Mouse (Mus musculus): ENCODE measurements around the gene Med18. TPM values are rescaled to one million over a fixed set of nuclear protein-coding genes. Genes with fewer than 3 reads are reported as not detected.

The Med18 gene
- polyA plus RNA-seq, 1 experiment from 2014 or later, result 20.0 TPM

- H3K9ac ChIP-seq (ENCODE audit: low read length), result no peak overlapping the region
- WGBS, result 66% methylated on average over 11 of the region's 11 CpGs
- no peak overlapping the region for H3K4me2 ChIP-seq (ENCODE audit: low read depth, low read length)
- peaks cover 4% of the 10 kb centered on the region for H3K36me3 ChIP-seq (ENCODE audit: control insufficient read depth, insufficient read depth, low read length)
- H3K4me3 ChIP-seq (replicated peaks; ENCODE audit: low read length), result no peak overlapping the region
- no peaks in the 10 kb centered on the region for H3K27me3 ChIP-seq (ENCODE audit: control insufficient read depth, insufficient read depth, low read length)
- no peak for ATAC-seq (ENCODE audit: insufficient read depth, low FRiP score)
- no peaks in the 10 kb centered on the region for H3K9me3 ChIP-seq (replicated peaks; ENCODE audit: control insufficient read depth, low read length)
- no peak overlapping the region for H3K27ac ChIP-seq (ENCODE audit: low read length)
- H3K4me1 ChIP-seq (ENCODE audit: control insufficient read depth, insufficient read depth, low read length), result 0 out of 2 replicates have a peak, but pooled peaks cover 2% of the 10 kb centered on the region
Observed at GRCm38 (mm10) chr4:132503344-132503743, 39.6 kb upstream of the Med18 start.

- Histone ChIP-seq H3K4me1 (ENCODE audit: control insufficient read depth, insufficient read depth, low read length) (no peaks in the 10 kb centered on the region), H3K4me2 (ENCODE audit: low read depth, low read length) (no peak overlapping the region), H3K27ac (ENCODE audit: low read length) (no peak overlapping the region), H3K4me3 (replicated peaks; ENCODE audit: low read length) (no peak overlapping the region), H3K9ac (ENCODE audit: low read length) (no peak overlapping the region), H3K36me3 (ENCODE audit: control insufficient read depth, insufficient read depth, low read length) (peaks cover 11% of the 10 kb centered on the region), H3K9me3 (replicated peaks; ENCODE audit: control insufficient read depth, low read length) (no peaks in the 10 kb centered on the region), H3K27me3 (ENCODE audit: control insufficient read depth, insufficient read depth, low read length) (no peaks in the 10 kb centered on the region)
- 96% methylated on average over 6 of the region's 6 CpGs for WGBS
- no peak for ATAC-seq (ENCODE audit: insufficient read depth, low FRiP score)
Observed at GRCm38 (mm10) chr4:132501639-132502038, 37.9 kb upstream of the Med18 start.

GRCm38 (mm10) chr4:132494271-132494918, 30.7 kb upstream of the Med18 start:
- no peak overlapping the region for H3K4me3 ChIP-seq (replicated peaks; ENCODE audit: low read length)
- WGBS, result 85% methylated on average over 20 of the region's 20 CpGs
- no peak overlapping the region for H3K9ac ChIP-seq (ENCODE audit: low read length)
- H3K4me1 ChIP-seq (ENCODE audit: control insufficient read depth, insufficient read depth, low read length), result no peaks in the 10 kb centered on the region
- peaks cover 13% of the 10 kb centered on the region for H3K36me3 ChIP-seq (ENCODE audit: control insufficient read depth, insufficient read depth, low read length)
- H3K9me3 ChIP-seq (replicated peaks; ENCODE audit: control insufficient read depth, low read length), result no peaks in the 10 kb centered on the region
- ATAC-seq (ENCODE audit: insufficient read depth, low FRiP score), result no peak
- no peak overlapping the region for H3K4me2 ChIP-seq (ENCODE audit: low read depth, low read length)
- H3K27ac ChIP-seq (ENCODE audit: low read length), result no peak overlapping the region
- H3K27me3 ChIP-seq (ENCODE audit: control insufficient read depth, insufficient read depth, low read length), result no peaks in the 10 kb centered on the region

GRCm38 (mm10) chr4:132492178-132493060, 28.7 kb upstream of the Med18 start:
- H3K27ac ChIP-seq (ENCODE audit: low read length), result no peak overlapping the region
- no peak overlapping the region for H3K9ac ChIP-seq (ENCODE audit: low read length)
- no peaks in the 10 kb centered on the region for H3K4me1 ChIP-seq (ENCODE audit: control insufficient read depth, insufficient read depth, low read length)
- H3K4me2 ChIP-seq (ENCODE audit: low read depth, low read length), result no peak overlapping the region
- no peak overlapping the region for H3K4me3 ChIP-seq (replicated peaks; ENCODE audit: low read length)
- peak; percentile 48; the same call in 1 of the 2 replicates for ATAC-seq (ENCODE audit: insufficient read depth, low FRiP score)
- peaks cover 4% of the 10 kb centered on the region; the same call in 1 of the 2 replicates for H3K36me3 ChIP-seq (ENCODE audit: control insufficient read depth, insufficient read depth, low read length)
- H3K9me3 ChIP-seq (replicated peaks; ENCODE audit: control insufficient read depth, low read length), result no peaks in the 10 kb centered on the region
- no peaks in the 10 kb centered on the region for H3K27me3 ChIP-seq (ENCODE audit: control insufficient read depth, insufficient read depth, low read length)
- 62% methylated on average over 10 of the region's 10 CpGs for WGBS

- Histone ChIP-seq H3K9me3 (replicated peaks; ENCODE audit: control insufficient read depth, low read length) (no peaks in the 10 kb centered on the region), H3K27me3 (ENCODE audit: control insufficient read depth, insufficient read depth, low read length) (no peaks in the 10 kb centered on the region), H3K27ac (ENCODE audit: low read length) (no peak overlapping the region), H3K4me2 (ENCODE audit: low read depth, low read length) (no peak overlapping the region), H3K9ac (ENCODE audit: low read length) (no peak overlapping the region), H3K4me1 (ENCODE audit: control insufficient read depth, insufficient read depth, low read length) (no peaks in the 10 kb centered on the region), H3K4me3 (replicated peaks; ENCODE audit: low read length) (no peak overlapping the region), H3K36me3 (ENCODE audit: control insufficient read depth, insufficient read depth, low read length) (peaks cover 3% of the 10 kb centered on the region; the same call in 1 of the 2 replicates)
- WGBS, result 78% methylated on average over 6 of the region's 6 CpGs
- no peak for ATAC-seq (ENCODE audit: insufficient read depth, low FRiP score)
Observed at GRCm38 (mm10) chr4:132491748-132492147, 28.0 kb upstream of the Med18 start.

DNA sequence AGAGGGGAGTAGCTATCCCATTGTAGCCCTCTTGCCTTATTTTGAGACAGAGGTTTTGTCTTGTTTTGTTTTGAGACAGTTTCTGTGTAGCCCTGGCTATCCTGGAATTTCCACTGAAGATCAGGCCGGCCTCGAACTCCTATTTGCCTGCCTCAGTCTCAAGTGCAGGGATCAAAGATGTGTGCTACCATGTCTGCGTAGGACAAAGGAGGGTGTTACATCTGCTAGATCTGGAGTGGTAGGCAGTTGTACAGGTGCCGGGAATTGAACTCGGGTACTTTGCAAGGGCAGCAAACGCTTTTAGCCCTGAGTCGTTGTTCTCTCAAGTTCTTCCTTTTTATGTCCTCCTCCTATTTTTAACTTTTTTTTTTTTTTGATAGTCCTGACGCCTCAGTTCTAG, 27.3 kb upstream of the Med18 start:
- H3K4me3 ChIP-seq (replicated peaks; ENCODE audit: low read length), result no peak overlapping the region
- H3K9ac ChIP-seq (ENCODE audit: low read length), result no peak overlapping the region
- ATAC-seq (ENCODE audit: insufficient read depth, low FRiP score), result no peak
- 88% methylated on average over 8 of the region's 8 CpGs for WGBS
- H3K36me3 ChIP-seq (ENCODE audit: control insufficient read depth, insufficient read depth, low read length), result no peaks in the 10 kb centered on the region
- H3K27me3 ChIP-seq (ENCODE audit: control insufficient read depth, insufficient read depth, low read length), result no peaks in the 10 kb centered on the region
- no peaks in the 10 kb centered on the region for H3K4me1 ChIP-seq (ENCODE audit: control insufficient read depth, insufficient read depth, low read length)
- no peak overlapping the region for H3K27ac ChIP-seq (ENCODE audit: low read length)
- H3K4me2 ChIP-seq (ENCODE audit: low read depth, low read length), result no peak overlapping the region
- H3K9me3 ChIP-seq (replicated peaks; ENCODE audit: control insufficient read depth, low read length), result no peaks in the 10 kb centered on the region

DNA sequence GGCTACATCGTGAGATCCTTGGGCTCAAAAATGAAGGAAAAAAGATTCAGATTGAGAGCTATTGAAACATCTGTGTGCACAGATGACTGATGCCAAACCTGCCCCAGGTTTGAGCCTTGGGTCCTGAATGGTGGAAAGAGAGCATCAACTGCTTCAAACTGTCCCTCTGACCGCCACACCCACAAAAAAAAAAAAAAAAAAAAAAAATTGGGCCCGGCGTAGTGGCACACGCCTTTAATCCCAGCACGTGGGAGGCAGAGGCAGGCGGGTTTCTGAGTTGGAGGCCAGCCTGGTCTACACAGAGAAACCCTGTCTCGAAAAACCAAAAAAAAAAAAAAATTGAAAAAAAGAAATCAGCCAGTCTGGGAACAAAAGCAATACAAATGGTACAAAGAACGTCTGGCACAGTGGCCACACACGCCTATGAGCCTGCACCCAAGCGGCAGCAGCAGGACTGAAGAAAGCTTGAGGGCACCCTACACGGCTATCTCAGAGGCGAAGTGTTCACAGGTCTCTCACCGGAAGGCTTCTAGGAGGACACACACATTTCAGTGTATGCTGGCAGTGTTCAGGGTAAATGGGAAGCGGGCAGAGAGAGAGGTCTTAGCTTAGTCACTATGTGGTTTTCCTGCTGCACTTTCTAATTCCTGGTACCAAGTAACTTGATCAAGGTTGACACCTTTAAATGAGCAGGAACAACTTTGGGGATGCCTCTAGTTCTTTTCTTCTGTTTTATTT, 26.7 kb upstream of the Med18 start:
- no peak overlapping the region for H3K27ac ChIP-seq (ENCODE audit: low read length)
- no peak for ATAC-seq (ENCODE audit: insufficient read depth, low FRiP score)
- no peaks in the 10 kb centered on the region for H3K4me1 ChIP-seq (ENCODE audit: control insufficient read depth, insufficient read depth, low read length)
- no peaks in the 10 kb centered on the region for H3K27me3 ChIP-seq (ENCODE audit: control insufficient read depth, insufficient read depth, low read length)
- H3K4me2 ChIP-seq (ENCODE audit: low read depth, low read length), result no peak overlapping the region
- no peaks in the 10 kb centered on the region for H3K36me3 ChIP-seq (ENCODE audit: control insufficient read depth, insufficient read depth, low read length)
- WGBS, result 88% methylated on average over 15 of the region's 15 CpGs
- no peaks in the 10 kb centered on the region for H3K9me3 ChIP-seq (replicated peaks; ENCODE audit: control insufficient read depth, low read length)
- no peak overlapping the region for H3K9ac ChIP-seq (ENCODE audit: low read length)
- no peak overlapping the region for H3K4me3 ChIP-seq (replicated peaks; ENCODE audit: low read length)

- no peaks in the 10 kb centered on the region for H3K9me3 ChIP-seq (replicated peaks; ENCODE audit: control insufficient read depth, low read length)
- H3K4me2 ChIP-seq (ENCODE audit: low read depth, low read length), result no peak overlapping the region
- no peak overlapping the region for H3K4me3 ChIP-seq (replicated peaks; ENCODE audit: low read length)
- H3K9ac ChIP-seq (ENCODE audit: low read length), result no peak overlapping the region
- WGBS, result 65% methylated on average over 6 of the region's 6 CpGs
- no peaks in the 10 kb centered on the region for H3K4me1 ChIP-seq (ENCODE audit: control insufficient read depth, insufficient read depth, low read length)
- ATAC-seq (ENCODE audit: insufficient read depth, low FRiP score), result no peak
- H3K27me3 ChIP-seq (ENCODE audit: control insufficient read depth, insufficient read depth, low read length), result no peaks in the 10 kb centered on the region
- H3K36me3 ChIP-seq (ENCODE audit: control insufficient read depth, insufficient read depth, low read length), result no peaks in the 10 kb centered on the region
- no peak overlapping the region for H3K27ac ChIP-seq (ENCODE audit: low read length)
Observed at GRCm38 (mm10) chr4:132488976-132489375, 25.3 kb upstream of the Med18 start.

DNA sequence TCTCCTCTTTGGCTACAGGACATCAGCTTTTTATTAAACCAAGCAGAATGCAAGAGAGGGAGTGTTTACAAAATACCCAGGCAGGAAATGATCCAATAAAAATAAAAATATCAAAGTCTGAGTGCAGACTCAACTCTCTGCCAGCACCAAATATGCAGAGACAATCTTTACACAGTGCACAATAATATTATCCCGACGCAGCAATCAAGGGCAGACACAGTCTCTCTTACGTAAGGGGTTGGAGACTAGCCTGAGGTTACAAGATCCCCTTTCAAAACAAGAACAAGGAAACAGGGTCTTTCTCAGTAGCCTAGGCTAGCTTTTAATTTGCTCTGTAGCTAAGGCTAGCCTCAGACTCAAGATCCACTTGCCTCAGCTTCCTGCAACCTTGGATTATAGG, 24.8 kb upstream of the Med18 start:
- no peak overlapping the region for H3K4me2 ChIP-seq (ENCODE audit: low read depth, low read length)
- no peak overlapping the region for H3K4me3 ChIP-seq (replicated peaks; ENCODE audit: low read length)
- WGBS, result 78% methylated on average over 3 of the region's 3 CpGs
- H3K27me3 ChIP-seq (ENCODE audit: control insufficient read depth, insufficient read depth, low read length), result no peaks in the 10 kb centered on the region
- no peak for ATAC-seq (ENCODE audit: insufficient read depth, low FRiP score)
- H3K9ac ChIP-seq (ENCODE audit: low read length), result no peak overlapping the region
- no peak overlapping the region for H3K27ac ChIP-seq (ENCODE audit: low read length)
- no peaks in the 10 kb centered on the region for H3K4me1 ChIP-seq (ENCODE audit: control insufficient read depth, insufficient read depth, low read length)
- no peaks in the 10 kb centered on the region for H3K9me3 ChIP-seq (replicated peaks; ENCODE audit: control insufficient read depth, low read length)
- no peaks in the 10 kb centered on the region for H3K36me3 ChIP-seq (ENCODE audit: control insufficient read depth, insufficient read depth, low read length)

Data from stomach, embryonic 16.5 days (tissue).